Mouse (Mus musculus): ENCODE data around the gene Kif3b. TPM values are rescaled to one million over a fixed set of nuclear protein-coding genes. Genes with fewer than 3 reads are reported as not detected.

Gene Kif3b
- polyA plus RNA-seq, 1 experiment from 2014 or later = 26.9 TPM

- no peak overlapping the region for H3K27ac ChIP-seq (ENCODE audit: low read length)
- no peak overlapping the region for H3K4me3 ChIP-seq (ENCODE audit: low read depth, low read length)
- peaks cover 9% of the 10 kb centered on the region; the same call in 1 of the 2 replicates for H3K36me3 ChIP-seq (ENCODE audit: control insufficient read depth, insufficient read depth, low read length)
- H3K4me2 ChIP-seq (ENCODE audit: low read length) = no peak overlapping the region
- no peaks in the 10 kb centered on the region for H3K4me1 ChIP-seq (ENCODE audit: control insufficient read depth, insufficient read depth, low read length)
- no peak for ATAC-seq
- no peaks in the 10 kb centered on the region for H3K9me3 ChIP-seq (replicated peaks; ENCODE audit: control insufficient read depth, low read length, poor library complexity, severe bottlenecking)
- no peak overlapping the region for H3K9ac ChIP-seq (ENCODE audit: low read depth, low read length)
- H3K27me3 ChIP-seq (ENCODE audit: control insufficient read depth, insufficient read depth, low read depth, low read length) = no peaks in the 10 kb centered on the region
These were observed 79.7 kb downstream of the Kif3b start for GRCm38 (mm10) chr2:153370871-153371270.

GRCm38 (mm10) chr2:153375380-153375779, 84.2 kb downstream of the Kif3b start:
- no peak overlapping the region for H3K4me2 ChIP-seq (ENCODE audit: low read length)
- no peaks in the 10 kb centered on the region for H3K36me3 ChIP-seq (ENCODE audit: control insufficient read depth, insufficient read depth, low read length)
- H3K4me1 ChIP-seq (ENCODE audit: control insufficient read depth, insufficient read depth, low read length) = no peaks in the 10 kb centered on the region
- H3K27ac ChIP-seq (ENCODE audit: low read length) = no peak overlapping the region
- no peak overlapping the region for H3K9ac ChIP-seq (ENCODE audit: low read depth, low read length)
- H3K4me3 ChIP-seq (ENCODE audit: low read depth, low read length) = no peak overlapping the region
- H3K9me3 ChIP-seq (replicated peaks; ENCODE audit: control insufficient read depth, low read length, poor library complexity, severe bottlenecking) = no peaks in the 10 kb centered on the region
- WGBS = 72% methylated on average over 2 of the region's 2 CpGs
- no peaks in the 10 kb centered on the region for H3K27me3 ChIP-seq (ENCODE audit: control insufficient read depth, insufficient read depth, low read depth, low read length)
- ATAC-seq = no peak

- H3K27ac ChIP-seq (ENCODE audit: low read length) = no peak overlapping the region
- WGBS = 100% methylated on average over 1 of the region's 1 CpGs
- H3K4me1 ChIP-seq (ENCODE audit: control insufficient read depth, insufficient read depth, low read length) = no peaks in the 10 kb centered on the region
- H3K4me3 ChIP-seq (ENCODE audit: low read depth, low read length) = no peak overlapping the region
- ATAC-seq = no peak
- H3K36me3 ChIP-seq (ENCODE audit: control insufficient read depth, insufficient read depth, low read length) = peaks cover 6% of the 10 kb centered on the region
- no peak overlapping the region for H3K4me2 ChIP-seq (ENCODE audit: low read length)
- H3K9me3 ChIP-seq (replicated peaks; ENCODE audit: control insufficient read depth, low read length, poor library complexity, severe bottlenecking) = no peaks in the 10 kb centered on the region
- no peak overlapping the region for H3K9ac ChIP-seq (ENCODE audit: low read depth, low read length)
- H3K27me3 ChIP-seq (ENCODE audit: control insufficient read depth, insufficient read depth, low read depth, low read length) = no peaks in the 10 kb centered on the region
These were observed 89.3 kb downstream of the Kif3b start for GRCm38 (mm10) chr2:153380479-153380878.

Other genes with a start within 250 kb of the Kif3b start
- 1.0 and 1.2 TPM in 2 replicates for gene Ccm2l, start 225.5 kb upstream of the Kif3b start, polyA plus RNA-seq (2015; fragmentation: Nextera tagmentation; extraction: Ambion mirVana)
- gene Hck, start 182.9 kb upstream of the Kif3b start, polyA plus RNA-seq (2015; fragmentation: Nextera tagmentation; extraction: Ambion mirVana) = 3.4 and 4.9 TPM in 2 replicates
- 84.4 and 85.8 TPM in 2 replicates for gene Tm9sf4, start 130.1 kb upstream of the Kif3b start, polyA plus RNA-seq (2015; fragmentation: Nextera tagmentation; extraction: Ambion mirVana)
- gene Tspyl3, start 66.0 kb upstream of the Kif3b start, polyA plus RNA-seq (2015; fragmentation: Nextera tagmentation; extraction: Ambion mirVana) = 50.3 and 57.1 TPM in 2 replicates
- 5.2 and 5.4 TPM in 2 replicates for gene Plagl2, start 50.0 kb upstream of the Kif3b start, polyA plus RNA-seq (2015; fragmentation: Nextera tagmentation; extraction: Ambion mirVana)
- 5.2 and 6.4 TPM in 2 replicates for gene Pofut1, start 49.9 kb upstream of the Kif3b start, polyA plus RNA-seq (2015; fragmentation: Nextera tagmentation; extraction: Ambion mirVana)
- 9.0 and 9.2 TPM in 2 replicates for gene Asxl1, start 54.4 kb downstream of the Kif3b start, polyA plus RNA-seq (2015; fragmentation: Nextera tagmentation; extraction: Ambion mirVana)
- not detected in 2 replicates for gene 4930404H24Rik, start 201.4 kb downstream of the Kif3b start, polyA plus RNA-seq (2015; fragmentation: Nextera tagmentation; extraction: Ambion mirVana)
- gene Nol4l, start 238.6 kb downstream of the Kif3b start, polyA plus RNA-seq (2015; fragmentation: Nextera tagmentation; extraction: Ambion mirVana) = 39.9 and 47.5 TPM in 2 replicates